Mouse (Mus musculus) thymus, adult 18-20 months (tissue): ENCODE results near the gene Smim8.

Source experiments
- DNase-seq, 2 experiments: peaks; one replicate each; pipeline ENCODE4 v3.0.0; 2022; ENCODE audit warnings: mixed read lengths in 2 of 2

Gene Smim8

GRCm38 (mm10) chr4:34719421-34719820 is 58.8 kb downstream of the Smim8 start:
- DNase-seq = no peak
